Mouse (Mus musculus) stomach, postnatal 0 days (tissue): ENCODE data around the gene Fshb.

ENCODE experiments used
- CTCF ChIP-seq: IDR thresholded peaks from 2 replicates; pipeline ENCODE4 v1.5.1; 2016; ENCODE audit warnings: antibody characterized with exemption, low read depth, mild to moderate bottlenecking, moderate library complexity
- EP300 ChIP-seq: optimal IDR thresholded peaks from 2 replicates; pipeline ENCODE3; 2016; ENCODE audit warnings: antibody characterized with exemption

GRCm38 (mm10) chr2:107006378-107006777, 53.1 kb downstream of the Fshb start:
- TF ChIP-seq EP300 (no peak), CTCF (no peak)
